Mouse (Mus musculus): Measurements from ENCODE around the gene Unc5b. TPM values are rescaled to one million over a fixed set of nuclear protein-coding genes. Genes with fewer than 3 reads are reported as not detected.

Unc5b gene
- total and polyA plus RNA-seq, 2 experiments from 2014 or later: 1.6 to 15.9 TPM

DNA sequence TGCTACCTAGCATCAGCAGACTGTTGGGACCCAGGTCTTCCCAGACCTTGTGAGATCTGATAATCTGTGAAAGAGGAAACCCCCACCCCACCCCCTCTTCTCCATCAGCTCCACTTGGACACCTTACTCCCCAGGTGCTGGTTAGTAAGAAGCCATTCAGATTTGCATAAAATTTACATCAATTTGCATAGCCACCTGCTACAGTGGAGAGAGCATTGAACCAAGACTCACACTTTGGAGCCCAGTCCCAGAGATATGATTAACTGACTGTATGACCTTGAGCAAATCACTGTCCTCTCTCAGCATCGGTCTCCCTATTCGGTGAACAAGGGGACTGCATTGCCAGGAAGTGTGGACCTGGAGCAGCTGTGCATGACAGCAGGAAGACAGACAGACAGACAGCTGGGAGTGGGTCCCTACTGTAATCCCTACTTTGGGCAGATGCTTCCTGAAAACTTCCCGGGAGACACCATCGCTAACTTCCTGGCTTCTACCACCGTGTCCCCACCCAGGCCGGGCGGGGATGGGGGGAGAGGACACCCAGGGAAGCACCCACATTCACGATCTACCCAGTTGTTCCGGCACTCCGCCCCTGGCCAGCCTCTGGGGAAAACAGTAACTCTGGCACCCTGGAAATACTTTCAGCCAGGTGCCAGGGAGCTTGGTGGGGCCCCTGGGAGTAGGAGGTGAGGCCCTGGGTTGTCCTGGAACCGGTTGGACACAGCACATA lies 30.0 kb downstream of the Unc5b start:
- H3K9ac ChIP-seq: no peak overlapping the region
- H3K27ac ChIP-seq (ENCODE audit: low read depth, low read length): no peak overlapping the region
- H3K4me3 ChIP-seq (ENCODE audit: low read depth, low read length): no peak overlapping the region
- no peak for TF ChIP-seq CTCF (IDR thresholded peaks at IDR 0.05; ENCODE audit: low read depth)
- DNase-seq (peak; percentile 12), ATAC-seq (no peak)
- H3K4me1 ChIP-seq (ENCODE audit: insufficient read depth): no peaks in the 10 kb centered on the region
- no peaks in the 10 kb centered on the region for H3K36me3 ChIP-seq (ENCODE audit: insufficient read depth)
- H3K9me3 ChIP-seq (ENCODE audit: low read length): no peaks in the 10 kb centered on the region
- no peak overlapping the region for H3K4me2 ChIP-seq (ENCODE audit: low read depth)
- 45% methylated on average over 11 of the region's 11 CpGs for WGBS
- H3K27me3 ChIP-seq (ENCODE audit: insufficient read depth, low read length): no peaks in the 10 kb centered on the region

- no peak overlapping the region for H3K4me2 ChIP-seq (ENCODE audit: low read depth)
- DNase-seq (no peak), ATAC-seq (no peak)
- H3K9ac ChIP-seq: no peak overlapping the region
- H3K27ac ChIP-seq (ENCODE audit: low read depth, low read length): no peak overlapping the region
- H3K9me3 ChIP-seq (ENCODE audit: low read length): no peaks in the 10 kb centered on the region
- H3K4me1 ChIP-seq (ENCODE audit: insufficient read depth): no peaks in the 10 kb centered on the region
- H3K27me3 ChIP-seq (ENCODE audit: insufficient read depth, low read length): no peaks in the 10 kb centered on the region
- H3K36me3 ChIP-seq (ENCODE audit: insufficient read depth): no peaks in the 10 kb centered on the region
- H3K4me3 ChIP-seq (ENCODE audit: low read depth, low read length): no peak overlapping the region
- TF ChIP-seq CTCF (IDR thresholded peaks at IDR 0.05; ENCODE audit: low read depth): no peak
- WGBS: 23% methylated on average over 19 of the region's 19 CpGs
These were observed 30.9 kb downstream of the Unc5b start for GRCm38 (mm10) chr10:60800295-60801167.

GRCm38 (mm10) chr10:60797682-60798422 lies 33.5 kb downstream of the Unc5b start:
- ATAC-seq (no peak), DNase-seq (no peak)
- Histone ChIP-seq H3K27ac (ENCODE audit: low read depth, low read length) (no peak overlapping the region), H3K9me3 (ENCODE audit: low read length) (no peaks in the 10 kb centered on the region), H3K36me3 (ENCODE audit: insufficient read depth) (no peaks in the 10 kb centered on the region), H3K4me3 (ENCODE audit: low read depth, low read length) (no peak overlapping the region), H3K4me1 (ENCODE audit: insufficient read depth) (no peaks in the 10 kb centered on the region), H3K4me2 (ENCODE audit: low read depth) (no peak overlapping the region), H3K27me3 (ENCODE audit: insufficient read depth, low read length) (no peaks in the 10 kb centered on the region), H3K9ac (no peak overlapping the region)
- WGBS: 88% methylated on average over 14 of the region's 14 CpGs
- TF ChIP-seq CTCF (IDR thresholded peaks at IDR 0.05; ENCODE audit: low read depth): no peak

DNA sequence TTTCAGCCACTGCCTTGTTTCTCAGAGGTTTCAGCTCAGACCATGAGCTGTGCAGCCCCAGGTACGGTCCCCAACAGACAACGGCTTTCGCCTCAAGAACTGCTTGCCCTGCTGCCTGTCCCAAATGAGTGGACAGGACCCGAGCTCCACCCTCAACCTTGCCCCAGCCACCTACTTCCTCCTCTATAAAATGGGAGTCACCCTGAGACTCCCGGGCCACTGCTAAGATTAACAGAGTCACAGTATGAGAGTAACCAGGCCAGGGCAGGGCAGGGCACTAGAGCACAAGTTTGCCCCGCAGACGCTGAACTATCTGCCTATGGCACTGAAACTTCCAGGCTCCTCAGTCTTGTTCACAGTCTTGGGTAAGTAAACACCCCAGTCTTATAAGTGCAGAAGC lies 34.9 kb downstream of the Unc5b start:
- DNase-seq: no peak
- Histone ChIP-seq H3K4me1 (ENCODE audit: insufficient read depth) (no peaks in the 10 kb centered on the region), H3K36me3 (ENCODE audit: insufficient read depth) (no peaks in the 10 kb centered on the region), H3K4me2 (ENCODE audit: low read depth) (no peak overlapping the region), H3K9me3 (ENCODE audit: low read length) (no peaks in the 10 kb centered on the region), H3K27me3 (ENCODE audit: insufficient read depth, low read length) (no peaks in the 10 kb centered on the region), H3K4me3 (ENCODE audit: low read depth, low read length) (no peak overlapping the region), H3K9ac (no peak overlapping the region), H3K27ac (ENCODE audit: low read depth, low read length) (no peak overlapping the region)
- no peak for TF ChIP-seq CTCF (IDR thresholded peaks at IDR 0.05; ENCODE audit: low read depth)
- 86% methylated on average over 7 of the region's 7 CpGs for WGBS
- no peak for ATAC-seq

DNA sequence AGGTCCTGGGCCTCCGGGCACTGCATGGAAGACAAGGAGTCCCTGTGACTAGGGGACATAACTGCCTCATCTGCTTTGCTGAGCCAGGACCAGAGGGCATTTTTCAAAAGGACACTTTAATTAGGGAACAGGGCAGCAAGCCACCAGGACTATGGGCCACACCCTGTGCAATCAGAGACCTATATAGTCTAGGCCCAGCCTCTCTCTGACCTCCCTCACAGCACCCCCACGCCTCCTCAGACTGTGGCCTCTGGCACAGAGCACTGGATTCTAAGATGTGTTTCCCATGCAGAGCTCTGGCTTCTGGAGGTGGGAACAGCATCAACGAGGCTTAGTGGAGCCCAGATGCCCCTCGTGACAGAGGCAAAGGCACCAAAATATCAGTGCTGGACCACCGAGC lies 35.4 kb downstream of the Unc5b start:
- 77% methylated on average over 5 of the region's 5 CpGs for WGBS
- ATAC-seq: no peak
- no peak for DNase-seq
- Histone ChIP-seq H3K27me3 (ENCODE audit: insufficient read depth, low read length) (no peaks in the 10 kb centered on the region), H3K4me3 (ENCODE audit: low read depth, low read length) (no peak overlapping the region), H3K4me2 (ENCODE audit: low read depth) (no peak overlapping the region), H3K36me3 (ENCODE audit: insufficient read depth) (no peaks in the 10 kb centered on the region), H3K9me3 (ENCODE audit: low read length) (no peaks in the 10 kb centered on the region), H3K4me1 (ENCODE audit: insufficient read depth) (no peaks in the 10 kb centered on the region), H3K27ac (ENCODE audit: low read depth, low read length) (no peak overlapping the region), H3K9ac (no peak overlapping the region)
- TF ChIP-seq CTCF (IDR thresholded peaks at IDR 0.05; ENCODE audit: low read depth): no peak

DNA sequence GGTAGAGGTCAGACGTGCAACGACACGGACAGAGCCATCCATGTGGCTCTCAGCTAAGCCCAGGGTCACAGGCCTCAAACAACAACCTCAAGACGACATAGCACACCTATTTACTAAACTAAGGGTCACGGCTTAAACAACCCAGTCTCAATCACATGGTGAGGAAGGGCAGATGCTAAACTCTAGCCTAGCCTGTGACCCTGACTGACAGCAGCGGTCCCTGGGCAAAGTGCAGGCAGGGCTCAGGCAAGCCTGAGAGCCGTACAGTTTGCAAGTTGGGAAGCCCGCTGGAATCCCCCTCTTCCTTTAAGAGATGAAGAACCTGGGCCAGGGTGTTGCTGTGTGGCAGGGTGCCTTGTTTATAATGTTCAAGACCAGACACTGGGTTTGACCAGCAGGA lies 36.6 kb downstream of the Unc5b start:
- H3K9me3 ChIP-seq (ENCODE audit: low read length): no peaks in the 10 kb centered on the region
- no peaks in the 10 kb centered on the region for H3K4me1 ChIP-seq (ENCODE audit: insufficient read depth)
- no peak overlapping the region for H3K9ac ChIP-seq
- H3K4me3 ChIP-seq (ENCODE audit: low read depth, low read length): no peak overlapping the region
- TF ChIP-seq CTCF (IDR thresholded peaks at IDR 0.05; ENCODE audit: low read depth): no peak
- ATAC-seq: no peak
- no peaks in the 10 kb centered on the region for H3K27me3 ChIP-seq (ENCODE audit: insufficient read depth, low read length)
- no peak overlapping the region for H3K27ac ChIP-seq (ENCODE audit: low read depth, low read length)
- H3K4me2 ChIP-seq (ENCODE audit: low read depth): no peak overlapping the region
- no peaks in the 10 kb centered on the region for H3K36me3 ChIP-seq (ENCODE audit: insufficient read depth)
- WGBS: 41% methylated on average over 8 of the region's 8 CpGs
- DNase-seq: no peak

Data from forebrain, postnatal 0 days (tissue).